Mouse (Mus musculus): Measurements from ENCODE around the gene Cbx6.

DNA sequence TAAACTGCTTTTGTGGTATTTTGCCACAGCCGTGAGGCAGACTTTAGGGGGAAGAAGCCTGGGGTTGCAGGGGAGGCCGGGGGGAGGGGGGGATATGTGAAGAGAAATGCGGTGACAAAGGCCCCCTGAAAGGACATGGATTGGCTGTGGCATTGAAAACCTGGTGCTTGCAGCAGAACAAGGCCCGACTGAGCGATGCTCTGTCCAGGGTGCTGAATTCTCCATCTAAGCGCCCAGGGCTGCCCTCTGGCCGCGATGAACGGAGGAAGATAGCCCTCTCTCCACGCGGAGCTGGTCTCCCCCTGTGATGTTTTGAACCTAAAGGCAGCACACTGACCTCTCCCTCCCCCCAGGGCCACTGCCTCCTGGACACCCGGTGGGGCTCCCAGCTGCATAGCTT, 43.0 kb downstream of the Cbx6 start:
- TF ChIP-seq CTCF (IDR thresholded peaks at IDR 0.05; ENCODE audit: extremely low read depth, insufficient read depth, low read length) (no peak), POLR2A (IDR thresholded peaks at IDR 0.05; ENCODE audit: extremely low read depth, insufficient read depth, low read length) (no peak)
